Mouse (Mus musculus) lung, postnatal 14 days (tissue): ENCODE data around the gene Eif2b4.
A peak's percentile ranks its signal among the peaks of the same experiment; 100 is the strongest.

Experiments used
- DNase-seq: peaks from one replicate; pipeline ENCODE4 v3.0.0; 2021

The Eif2b4 gene

GRCm38 (mm10) chr5:31153516-31154151 lies 39.6 kb downstream of the Eif2b4 start:
- no peak for DNase-seq

- DNase-seq, result no peak
These were observed 41.5 kb downstream of the Eif2b4 start for GRCm38 (mm10) chr5:31151746-31152145.

GRCm38 (mm10) chr5:31149781-31150180 lies 43.4 kb downstream of the Eif2b4 start:
- DNase-seq, result no peak

- DNase-seq, result peak; percentile 14
These were observed 54.2 kb downstream of the Eif2b4 start for GRCm38 (mm10) chr5:31138968-31139425.

GRCm38 (mm10) chr5:31138241-31138967 lies 54.8 kb downstream of the Eif2b4 start, which contains the start of gene Ucn:
Ucn (minus strand) TSS chr5:31138829.
- no peak for DNase-seq

GRCm38 (mm10) chr5:31137658-31138057 lies 55.6 kb downstream of the Eif2b4 start:
- DNase-seq, result no peak
